Mouse (Mus musculus): ENCODE measurements at regions not wholly inside any gene's neighbourhood (a gene's known extent, or its start where the extent isn't known, plus 50 kb on each side); places are given as distances from the start of the nearest gene placed in this dataset.
A peak's percentile ranks its signal among the peaks of the same experiment; 100 is the strongest.

DNA sequence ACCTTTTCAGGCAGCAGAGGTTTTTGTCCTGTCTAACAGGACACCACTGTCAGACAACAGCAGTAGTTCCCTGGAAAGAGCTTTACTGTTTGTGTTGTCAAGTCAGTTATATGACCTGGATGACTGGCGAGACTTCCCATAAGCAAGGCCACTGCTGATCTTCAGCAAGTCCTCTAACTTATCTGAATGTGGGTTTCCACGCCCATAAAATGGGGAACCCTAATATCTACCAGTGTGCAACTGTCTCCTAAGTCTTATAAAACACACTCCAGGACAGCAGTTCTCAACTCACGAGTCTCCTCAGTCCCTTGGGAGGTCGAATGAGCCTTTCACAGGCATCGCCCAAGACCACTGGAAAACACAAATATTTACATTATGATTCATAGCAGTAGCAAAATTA lies 232.9 kb downstream of the Sp3 start:
- no peak overlapping the region for H3K4me3 ChIP-seq (ENCODE audit: low read depth, low read length)
- no peaks in the 10 kb centered on the region for H3K9me3 ChIP-seq (ENCODE audit: control insufficient read depth, low read length)
- 0 out of 2 replicates have a peak, but pooled peaks cover 4% of the 10 kb centered on the region for H3K4me1 ChIP-seq (replicated peaks; ENCODE audit: control insufficient read depth, insufficient read depth, low read length)
- H3K36me3 ChIP-seq (ENCODE audit: control insufficient read depth, insufficient read depth, low read length), result no peaks in the 10 kb centered on the region
- H3K27ac ChIP-seq (ENCODE audit: low read depth), result no peak overlapping the region
- no peak overlapping the region for H3K4me2 ChIP-seq (ENCODE audit: low read length)
- WGBS, result 75% methylated on average over 5 of the region's 5 CpGs
- H3K27me3 ChIP-seq (replicated peaks; ENCODE audit: control insufficient read depth, insufficient read depth, low read length), result no peaks in the 10 kb centered on the region
- H3K9ac ChIP-seq (ENCODE audit: low read length), result no peak overlapping the region
- no peak for ATAC-seq (replicated peaks; ENCODE audit: low FRiP score, low TSS enrichment, low read depth)
- DNase-seq (ENCODE audit: low spot score), result no peak

GRCm38 (mm10) chr2:72749495-72749894 lies 230.8 kb downstream of the Sp3 start:
- WGBS, result 100% methylated on average over 1 of the region's 1 CpGs
- DNase-seq (ENCODE audit: low spot score) (no peak), ATAC-seq (replicated peaks; ENCODE audit: low FRiP score, low TSS enrichment, low read depth) (no peak)
- Histone ChIP-seq H3K9me3 (ENCODE audit: control insufficient read depth, low read length) (no peaks in the 10 kb centered on the region), H3K27ac (ENCODE audit: low read depth) (no peak overlapping the region), H3K4me3 (ENCODE audit: low read depth, low read length) (no peak overlapping the region), H3K27me3 (replicated peaks; ENCODE audit: control insufficient read depth, insufficient read depth, low read length) (no peaks in the 10 kb centered on the region), H3K9ac (ENCODE audit: low read length) (no peak overlapping the region), H3K4me1 (replicated peaks; ENCODE audit: control insufficient read depth, insufficient read depth, low read length) (0 out of 2 replicates have a peak, but pooled peaks cover 4% of the 10 kb centered on the region), H3K4me2 (ENCODE audit: low read length) (no peak overlapping the region), H3K36me3 (ENCODE audit: control insufficient read depth, insufficient read depth, low read length) (no peaks in the 10 kb centered on the region)

GRCm38 (mm10) chr2:72751441-72751840 lies 228.8 kb downstream of the Sp3 start:
- H3K4me1 ChIP-seq (replicated peaks; ENCODE audit: control insufficient read depth, insufficient read depth, low read length), result 0 out of 2 replicates have a peak, but pooled peaks cover 4% of the 10 kb centered on the region
- 67% methylated on average over 1 of the region's 1 CpGs for WGBS
- H3K36me3 ChIP-seq (ENCODE audit: control insufficient read depth, insufficient read depth, low read length), result no peaks in the 10 kb centered on the region
- DNase-seq (ENCODE audit: low spot score), result no peak
- H3K27me3 ChIP-seq (replicated peaks; ENCODE audit: control insufficient read depth, insufficient read depth, low read length), result no peaks in the 10 kb centered on the region
- H3K9me3 ChIP-seq (ENCODE audit: control insufficient read depth, low read length), result no peaks in the 10 kb centered on the region
- no peak overlapping the region for H3K4me3 ChIP-seq (ENCODE audit: low read depth, low read length)
- no peak overlapping the region for H3K9ac ChIP-seq (ENCODE audit: low read length)
- H3K27ac ChIP-seq (ENCODE audit: low read depth), result no peak overlapping the region
- H3K4me2 ChIP-seq (ENCODE audit: low read length), result no peak overlapping the region
- ATAC-seq (replicated peaks; ENCODE audit: low FRiP score, low TSS enrichment, low read depth), result no peak

GRCm38 (mm10) chr2:72752624-72753176 lies 227.5 kb downstream of the Sp3 start:
- DNase-seq (ENCODE audit: low spot score), result peak; percentile 61
- Histone ChIP-seq H3K4me1 (replicated peaks; ENCODE audit: control insufficient read depth, insufficient read depth, low read length) (0 out of 2 replicates have a peak, but pooled peaks cover 4% of the 10 kb centered on the region), H3K9ac (ENCODE audit: low read length) (no peak overlapping the region), H3K4me2 (ENCODE audit: low read length) (no peak overlapping the region), H3K4me3 (ENCODE audit: low read depth, low read length) (no peak overlapping the region), H3K36me3 (ENCODE audit: control insufficient read depth, insufficient read depth, low read length) (no peaks in the 10 kb centered on the region), H3K27me3 (replicated peaks; ENCODE audit: control insufficient read depth, insufficient read depth, low read length) (no peaks in the 10 kb centered on the region), H3K27ac (ENCODE audit: low read depth) (peak overlapping the region; percentile 62; the same call in 1 of the 2 replicates), H3K9me3 (ENCODE audit: control insufficient read depth, low read length) (no peaks in the 10 kb centered on the region)
- 38% methylated on average over 4 of the region's 4 CpGs for WGBS
- peak; percentile 87 for ATAC-seq (replicated peaks; ENCODE audit: low FRiP score, low TSS enrichment, low read depth)

GRCm38 (mm10) chr2:72753788-72754713 lies 226.2 kb downstream of the Sp3 start:
- H3K27ac ChIP-seq (ENCODE audit: low read depth), result no peak overlapping the region
- 63% methylated on average over 16 of the region's 16 CpGs for WGBS

GRCm38 (mm10) chr2:72763454-72763853 lies 216.8 kb downstream of the Sp3 start:
- Histone ChIP-seq H3K4me3 (ENCODE audit: low read depth, low read length) (no peak overlapping the region), H3K27ac (ENCODE audit: low read depth) (no peak overlapping the region), H3K9me3 (ENCODE audit: control insufficient read depth, low read length) (no peaks in the 10 kb centered on the region), H3K36me3 (ENCODE audit: control insufficient read depth, insufficient read depth, low read length) (no peaks in the 10 kb centered on the region), H3K27me3 (replicated peaks; ENCODE audit: control insufficient read depth, insufficient read depth, low read length) (no peaks in the 10 kb centered on the region), H3K9ac (ENCODE audit: low read length) (no peak overlapping the region), H3K4me1 (replicated peaks; ENCODE audit: control insufficient read depth, insufficient read depth, low read length) (no peaks in the 10 kb centered on the region), H3K4me2 (ENCODE audit: low read length) (no peak overlapping the region)
- 85% methylated on average over 5 of the region's 5 CpGs for WGBS
- no peak for DNase-seq (ENCODE audit: low spot score)
- no peak for ATAC-seq (replicated peaks; ENCODE audit: low FRiP score, low TSS enrichment, low read depth)

More at GRCm38 (mm10) chr2:72753788-72754713, 226.2 kb downstream of the Sp3 start:
- H3K4me3 ChIP-seq (ENCODE audit: low read depth, low read length), result no peak overlapping the region
- H3K27me3 ChIP-seq (replicated peaks; ENCODE audit: control insufficient read depth, insufficient read depth, low read length), result no peaks in the 10 kb centered on the region
- no peaks in the 10 kb centered on the region for H3K36me3 ChIP-seq (ENCODE audit: control insufficient read depth, insufficient read depth, low read length)
- no peak for DNase-seq (ENCODE audit: low spot score)
- 0 out of 2 replicates have a peak, but pooled peaks have one; percentile 28 for ATAC-seq (replicated peaks; ENCODE audit: low FRiP score, low TSS enrichment, low read depth)
- no peaks in the 10 kb centered on the region for H3K9me3 ChIP-seq (ENCODE audit: control insufficient read depth, low read length)
- H3K4me2 ChIP-seq (ENCODE audit: low read length), result no peak overlapping the region
- H3K4me1 ChIP-seq (replicated peaks; ENCODE audit: control insufficient read depth, insufficient read depth, low read length), result 0 out of 2 replicates have a peak, but pooled peaks cover 4% of the 10 kb centered on the region
- H3K9ac ChIP-seq (ENCODE audit: low read length), result no peak overlapping the region

GRCm38 (mm10) chr2:72769030-72769630 lies 211.1 kb downstream of the Sp3 start:
- no peak overlapping the region for H3K27ac ChIP-seq (ENCODE audit: low read depth)
- no peak overlapping the region for H3K4me2 ChIP-seq (ENCODE audit: low read length)
- H3K4me1 ChIP-seq (replicated peaks; ENCODE audit: control insufficient read depth, insufficient read depth, low read length), result no peaks in the 10 kb centered on the region
- DNase-seq (ENCODE audit: low spot score) (no peak), ATAC-seq (replicated peaks; ENCODE audit: low FRiP score, low TSS enrichment, low read depth) (no peak)
- no peaks in the 10 kb centered on the region for H3K9me3 ChIP-seq (ENCODE audit: control insufficient read depth, low read length)
- H3K4me3 ChIP-seq (ENCODE audit: low read depth, low read length), result no peak overlapping the region
- WGBS, result 66% methylated on average over 11 of the region's 11 CpGs
- no peak overlapping the region for H3K9ac ChIP-seq (ENCODE audit: low read length)
- H3K27me3 ChIP-seq (replicated peaks; ENCODE audit: control insufficient read depth, insufficient read depth, low read length), result no peaks in the 10 kb centered on the region
- H3K36me3 ChIP-seq (ENCODE audit: control insufficient read depth, insufficient read depth, low read length), result no peaks in the 10 kb centered on the region

DNA sequence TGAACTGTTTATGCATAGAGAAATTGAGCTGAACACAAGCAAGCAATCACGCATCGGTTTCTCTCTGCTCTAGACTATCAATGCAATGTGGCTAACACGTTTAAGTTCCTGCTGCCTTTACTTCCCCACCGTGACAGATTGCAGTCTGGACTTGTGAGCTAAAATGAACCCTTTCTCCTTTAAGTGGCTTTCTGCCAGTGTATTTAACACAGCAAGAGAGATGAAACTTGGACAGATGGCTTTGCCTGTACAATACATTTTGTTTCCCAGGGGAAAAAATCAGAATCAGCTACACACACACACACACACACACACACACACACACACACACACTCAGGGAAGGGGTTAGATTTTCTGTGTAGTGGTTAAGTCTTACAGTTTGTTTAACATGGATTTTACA lies 206.8 kb downstream of the Sp3 start:
- no peaks in the 10 kb centered on the region for H3K4me1 ChIP-seq (replicated peaks; ENCODE audit: control insufficient read depth, insufficient read depth, low read length)
- H3K4me2 ChIP-seq (ENCODE audit: low read length), result no peak overlapping the region
- WGBS, result 87% methylated on average over 4 of the region's 4 CpGs
- no peaks in the 10 kb centered on the region for H3K27me3 ChIP-seq (replicated peaks; ENCODE audit: control insufficient read depth, insufficient read depth, low read length)
- no peak overlapping the region for H3K9ac ChIP-seq (ENCODE audit: low read length)
- ATAC-seq (replicated peaks; ENCODE audit: low FRiP score, low TSS enrichment, low read depth) (no peak), DNase-seq (ENCODE audit: low spot score) (no peak)
- H3K4me3 ChIP-seq (ENCODE audit: low read depth, low read length), result no peak overlapping the region
- no peaks in the 10 kb centered on the region for H3K9me3 ChIP-seq (ENCODE audit: control insufficient read depth, low read length)
- H3K36me3 ChIP-seq (ENCODE audit: control insufficient read depth, insufficient read depth, low read length), result no peaks in the 10 kb centered on the region
- no peak overlapping the region for H3K27ac ChIP-seq (ENCODE audit: low read depth)
